Mouse (Mus musculus): Measurements from ENCODE around the gene Rbm20. TPM values are rescaled to one million over a fixed set of nuclear protein-coding genes. Genes with fewer than 3 reads are reported as not detected.

Gene Rbm20
- polyA plus RNA-seq, 1 experiment from 2014 or later = 0.59 TPM

GRCm38 (mm10) chr19:53871502-53871901, 194.4 kb downstream of the Rbm20 start:
- Histone ChIP-seq H3K27ac (ENCODE audit: low read depth) (no peak overlapping the region), H3K27me3 (ENCODE audit: insufficient read depth, low read length) (no peaks in the 10 kb centered on the region), H3K9me3 (ENCODE audit: low read depth, low read length) (no peaks in the 10 kb centered on the region), H3K4me3 (ENCODE audit: low read depth, low read length) (no peak overlapping the region), H3K9ac (no peak overlapping the region), H3K4me1 (ENCODE audit: insufficient read depth) (no peaks in the 10 kb centered on the region), H3K36me3 (ENCODE audit: insufficient read depth) (no peaks in the 10 kb centered on the region), H3K4me2 (no peak overlapping the region)
- DNase-seq = no peak
- 73% methylated on average over 6 of the region's 6 CpGs for WGBS
- TF ChIP-seq CTCF (IDR thresholded peaks at IDR 0.05; ENCODE audit: low read depth) = no peak
- ATAC-seq (ENCODE audit: insufficient read depth) = no peak

GRCm38 (mm10) chr19:53872994-53873713, 196.0 kb downstream of the Rbm20 start:
- TF ChIP-seq CTCF (IDR thresholded peaks at IDR 0.05; ENCODE audit: low read depth) = no peak
- no peak overlapping the region for H3K27ac ChIP-seq (ENCODE audit: low read depth)
- H3K9me3 ChIP-seq (ENCODE audit: low read depth, low read length) = no peaks in the 10 kb centered on the region
- WGBS = 82% methylated on average over 6 of the region's 6 CpGs
- H3K27me3 ChIP-seq (ENCODE audit: insufficient read depth, low read length) = no peaks in the 10 kb centered on the region
- no peaks in the 10 kb centered on the region for H3K4me1 ChIP-seq (ENCODE audit: insufficient read depth)
- DNase-seq (no peak), ATAC-seq (ENCODE audit: insufficient read depth) (no peak)
- H3K9ac ChIP-seq = no peak overlapping the region
- no peak overlapping the region for H3K4me2 ChIP-seq
- H3K4me3 ChIP-seq (ENCODE audit: low read depth, low read length) = no peak overlapping the region
- H3K36me3 ChIP-seq (ENCODE audit: insufficient read depth) = no peaks in the 10 kb centered on the region

- H3K27ac ChIP-seq (ENCODE audit: low read depth) = no peak overlapping the region
Measured at GRCm38 (mm10) chr19:53875246-53875645, 198.1 kb downstream of the Rbm20 start.

GRCm38 (mm10) chr19:53877779-53878178, 200.7 kb downstream of the Rbm20 start:
- no peaks in the 10 kb centered on the region for H3K9me3 ChIP-seq (ENCODE audit: low read depth, low read length)
- no peaks in the 10 kb centered on the region for H3K4me1 ChIP-seq (ENCODE audit: insufficient read depth)
- H3K27me3 ChIP-seq (ENCODE audit: insufficient read depth, low read length) = no peaks in the 10 kb centered on the region
- H3K27ac ChIP-seq (ENCODE audit: low read depth) = no peak overlapping the region
- DNase-seq (no peak), ATAC-seq (ENCODE audit: insufficient read depth) (no peak)
- no peak overlapping the region for H3K4me2 ChIP-seq
- 63% methylated on average over 1 of the region's 1 CpGs for WGBS
- no peak overlapping the region for H3K4me3 ChIP-seq (ENCODE audit: low read depth, low read length)
- no peaks in the 10 kb centered on the region for H3K36me3 ChIP-seq (ENCODE audit: insufficient read depth)
- H3K9ac ChIP-seq = no peak overlapping the region
- TF ChIP-seq CTCF (IDR thresholded peaks at IDR 0.05; ENCODE audit: low read depth) = no peak

More at GRCm38 (mm10) chr19:53875246-53875645, 198.1 kb downstream of the Rbm20 start:
- no peaks in the 10 kb centered on the region for H3K4me1 ChIP-seq (ENCODE audit: insufficient read depth)
- no peak overlapping the region for H3K4me2 ChIP-seq
- no peak for TF ChIP-seq CTCF (IDR thresholded peaks at IDR 0.05; ENCODE audit: low read depth)
- H3K9ac ChIP-seq = no peak overlapping the region
- no peak overlapping the region for H3K4me3 ChIP-seq (ENCODE audit: low read depth, low read length)
- 75% methylated on average over 6 of the region's 6 CpGs for whole genome bisulfite sequencing
- ATAC-seq (ENCODE audit: insufficient read depth) (no peak), DNase-seq (no peak)
- H3K27me3 ChIP-seq (ENCODE audit: insufficient read depth, low read length) = no peaks in the 10 kb centered on the region
- H3K36me3 ChIP-seq (ENCODE audit: insufficient read depth) = no peaks in the 10 kb centered on the region
- H3K9me3 ChIP-seq (ENCODE audit: low read depth, low read length) = no peaks in the 10 kb centered on the region

GRCm38 (mm10) chr19:53880460-53880859, 203.4 kb downstream of the Rbm20 start:
- TF ChIP-seq CTCF (IDR thresholded peaks at IDR 0.05; ENCODE audit: low read depth) = no peak
- no peak for DNase-seq
- Histone ChIP-seq H3K27me3 (ENCODE audit: insufficient read depth, low read length) (no peaks in the 10 kb centered on the region), H3K4me2 (no peak overlapping the region), H3K9ac (no peak overlapping the region), H3K4me1 (ENCODE audit: insufficient read depth) (no peaks in the 10 kb centered on the region), H3K9me3 (ENCODE audit: low read depth, low read length) (no peaks in the 10 kb centered on the region), H3K27ac (ENCODE audit: low read depth) (no peak overlapping the region), H3K36me3 (ENCODE audit: insufficient read depth) (no peaks in the 10 kb centered on the region), H3K4me3 (ENCODE audit: low read depth, low read length) (no peak overlapping the region)
- WGBS = 71% methylated on average over 1 of the region's 1 CpGs
- no peak for ATAC-seq (ENCODE audit: insufficient read depth)

GRCm38 (mm10) chr19:53881786-53882185, 204.7 kb downstream of the Rbm20 start:
- DNase-seq = no peak
- no peak overlapping the region for H3K4me3 ChIP-seq (ENCODE audit: low read depth, low read length)
- WGBS = 49% methylated on average over 5 of the region's 5 CpGs
- H3K36me3 ChIP-seq (ENCODE audit: insufficient read depth) = no peaks in the 10 kb centered on the region
- TF ChIP-seq CTCF (IDR thresholded peaks at IDR 0.05; ENCODE audit: low read depth) = no peak
- no peaks in the 10 kb centered on the region for H3K4me1 ChIP-seq (ENCODE audit: insufficient read depth)
- no peaks in the 10 kb centered on the region for H3K27me3 ChIP-seq (ENCODE audit: insufficient read depth, low read length)
- no peak overlapping the region for H3K9ac ChIP-seq
- no peaks in the 10 kb centered on the region for H3K9me3 ChIP-seq (ENCODE audit: low read depth, low read length)
- no peak overlapping the region for H3K27ac ChIP-seq (ENCODE audit: low read depth)
- no peak overlapping the region for H3K4me2 ChIP-seq
- no peak for ATAC-seq (ENCODE audit: insufficient read depth)

GRCm38 (mm10) chr19:53885450-53885849, 208.3 kb downstream of the Rbm20 start:
- no peak overlapping the region for H3K4me2 ChIP-seq
- no peaks in the 10 kb centered on the region for H3K36me3 ChIP-seq (ENCODE audit: insufficient read depth)
- no peak for DNase-seq
- 70% methylated on average over 10 of the region's 10 CpGs for WGBS
- H3K9ac ChIP-seq = no peak overlapping the region
- no peak for TF ChIP-seq CTCF (IDR thresholded peaks at IDR 0.05; ENCODE audit: low read depth)
- H3K27ac ChIP-seq (ENCODE audit: low read depth) = no peak overlapping the region
- H3K4me3 ChIP-seq (ENCODE audit: low read depth, low read length) = no peak overlapping the region
- H3K27me3 ChIP-seq (ENCODE audit: insufficient read depth, low read length) = no peaks in the 10 kb centered on the region
- no peak for ATAC-seq (ENCODE audit: insufficient read depth)
- no peaks in the 10 kb centered on the region for H3K9me3 ChIP-seq (ENCODE audit: low read depth, low read length)
- H3K4me1 ChIP-seq (ENCODE audit: insufficient read depth) = no peaks in the 10 kb centered on the region
